Mouse (Mus musculus): ENCODE data around the gene Foxp2. TPM values are rescaled to one million over a fixed set of nuclear protein-coding genes. Genes with fewer than 3 reads are reported as not detected.

Gene Foxp2
- polyA plus RNA-seq, 1 experiment from 2014 or later, result 16.9 TPM

GRCm38 (mm10) chr6:14901971-14902670 is 972 bp downstream of the Foxp2 start:
- H3K4me3 ChIP-seq (ENCODE audit: low read depth, low read length), result peak overlapping the region; percentile 80
- DNase-seq (ENCODE audit: low spot score), result peak; percentile 6
- no peaks in the 10 kb centered on the region for H3K36me3 ChIP-seq (ENCODE audit: control insufficient read depth, insufficient read depth, low read length)
- ATAC-seq (ENCODE audit: low read depth), result no peak
- peaks cover 15% of the 10 kb centered on the region; the same call in 1 of the 2 replicates for H3K27me3 ChIP-seq (replicated peaks; ENCODE audit: control insufficient read depth, insufficient read depth, low read length)
- WGBS, result 3% methylated on average over 13 of the region's 13 CpGs
- H3K4me1 ChIP-seq (ENCODE audit: control insufficient read depth, insufficient read depth, low read length), result peaks cover 4% of the 10 kb centered on the region; the same call in 1 of the 2 replicates
- H3K4me2 ChIP-seq (ENCODE audit: low read depth, low read length), result peak overlapping the region; percentile 87
- no peaks in the 10 kb centered on the region for H3K9me3 ChIP-seq (ENCODE audit: control insufficient read depth, low read length)
- H3K9ac ChIP-seq (ENCODE audit: low read depth, low read length), result peak overlapping the region; percentile 87
- peak overlapping the region; percentile 89 for H3K27ac ChIP-seq (replicated peaks; ENCODE audit: low read depth, low read length)

DNA sequence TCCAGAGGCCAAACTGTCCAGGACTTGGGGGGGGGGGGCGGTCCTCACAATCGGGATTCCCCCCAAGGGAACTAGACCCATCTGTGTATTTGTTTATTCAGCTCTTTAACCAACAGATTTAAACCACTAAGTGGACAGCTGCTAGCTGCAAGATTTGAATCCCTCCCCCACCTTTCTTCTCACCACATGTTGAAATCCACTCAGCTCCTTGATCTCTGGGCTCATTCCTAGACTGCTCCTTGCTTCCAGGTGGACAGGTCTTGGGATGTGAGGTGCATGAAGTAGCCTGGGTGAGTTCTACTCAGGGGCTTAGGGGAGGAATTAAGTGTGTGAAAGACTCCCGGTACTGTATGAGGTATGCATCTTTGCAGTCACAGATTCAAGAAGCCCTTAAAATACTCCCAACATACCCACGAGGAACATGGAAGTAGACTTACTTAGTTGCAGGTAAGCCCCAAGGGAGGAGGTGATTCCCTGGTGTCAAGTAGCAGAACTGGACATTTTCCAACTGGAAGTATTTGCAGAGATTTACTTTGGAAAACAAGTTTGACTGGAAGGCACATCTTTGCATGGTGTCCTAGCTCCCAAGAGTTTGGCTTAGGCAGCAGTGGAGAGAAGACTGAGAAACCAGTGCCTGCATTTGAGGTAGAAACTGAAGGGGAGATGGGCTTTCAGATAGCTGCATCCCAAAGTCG is 2.3 kb downstream of the Foxp2 start:
- no peaks in the 10 kb centered on the region for H3K36me3 ChIP-seq (ENCODE audit: control insufficient read depth, insufficient read depth, low read length)
- H3K27me3 ChIP-seq (replicated peaks; ENCODE audit: control insufficient read depth, insufficient read depth, low read length), result peaks cover 8% of the 10 kb centered on the region; the same call in 1 of the 2 replicates
- H3K4me3 ChIP-seq (ENCODE audit: low read depth, low read length), result peak overlapping the region; percentile 80; the same call in 1 of the 2 replicates
- peak overlapping the region; percentile 14; the same call in 1 of the 2 replicates for H3K9ac ChIP-seq (ENCODE audit: low read depth, low read length)
- no peak for ATAC-seq (ENCODE audit: low read depth)
- peak; percentile 56 for DNase-seq (ENCODE audit: low spot score)
- H3K4me1 ChIP-seq (ENCODE audit: control insufficient read depth, insufficient read depth, low read length), result peaks cover 4% of the 10 kb centered on the region; the same call in 1 of the 2 replicates
- no peaks in the 10 kb centered on the region for H3K9me3 ChIP-seq (ENCODE audit: control insufficient read depth, low read length)
- 21% methylated on average over 5 of the region's 5 CpGs for WGBS
- no peak overlapping the region for H3K27ac ChIP-seq (replicated peaks; ENCODE audit: low read depth, low read length)
- peak overlapping the region; percentile 87 for H3K4me2 ChIP-seq (ENCODE audit: low read depth, low read length)

DNA sequence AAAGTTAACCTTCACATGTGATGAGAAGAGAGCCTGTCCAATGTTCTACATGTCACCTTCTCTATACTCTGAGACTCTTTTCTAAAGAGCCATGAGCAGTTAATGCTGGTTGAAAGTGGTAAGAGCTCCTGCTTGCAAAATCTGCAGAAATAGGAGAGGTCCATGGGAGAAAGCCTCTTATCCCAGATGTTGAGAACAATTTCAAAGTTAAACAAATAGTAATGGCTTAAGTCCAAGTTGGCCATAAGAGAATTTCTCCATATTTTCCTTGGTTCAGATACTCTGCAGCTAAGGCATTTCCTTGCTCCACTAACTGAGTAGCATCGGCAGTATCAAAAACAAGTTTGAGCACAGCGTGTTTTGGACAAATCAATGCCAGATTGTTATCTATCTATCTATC is 13.9 kb downstream of the Foxp2 start:
- WGBS, result 68% methylated on average over 2 of the region's 2 CpGs
- ATAC-seq (ENCODE audit: low read depth), result no peak
- H3K9me3 ChIP-seq (ENCODE audit: control insufficient read depth, low read length), result no peaks in the 10 kb centered on the region
- no peak overlapping the region for H3K9ac ChIP-seq (ENCODE audit: low read depth, low read length)
- H3K27ac ChIP-seq (replicated peaks; ENCODE audit: low read depth, low read length), result no peak overlapping the region
- H3K36me3 ChIP-seq (ENCODE audit: control insufficient read depth, insufficient read depth, low read length), result no peaks in the 10 kb centered on the region
- H3K27me3 ChIP-seq (replicated peaks; ENCODE audit: control insufficient read depth, insufficient read depth, low read length), result no peaks in the 10 kb centered on the region
- peak; percentile 25 for DNase-seq (ENCODE audit: low spot score)
- no peak overlapping the region for H3K4me2 ChIP-seq (ENCODE audit: low read depth, low read length)
- H3K4me1 ChIP-seq (ENCODE audit: control insufficient read depth, insufficient read depth, low read length), result no peaks in the 10 kb centered on the region
- H3K4me3 ChIP-seq (ENCODE audit: low read depth, low read length), result no peak overlapping the region

- no peak for DNase-seq (ENCODE audit: low spot score)
- no peak for ATAC-seq (ENCODE audit: low read depth)
Observed at GRCm38 (mm10) chr6:14922704-14923103, 21.6 kb downstream of the Foxp2 start.

GRCm38 (mm10) chr6:14924976-14925489 is 23.9 kb downstream of the Foxp2 start:
- H3K9me3 ChIP-seq (ENCODE audit: control insufficient read depth, low read length), result no peaks in the 10 kb centered on the region
- WGBS, result 83% methylated on average over 4 of the region's 4 CpGs
- ATAC-seq (ENCODE audit: low read depth), result no peak
- H3K27me3 ChIP-seq (replicated peaks; ENCODE audit: control insufficient read depth, insufficient read depth, low read length), result no peaks in the 10 kb centered on the region
- DNase-seq (ENCODE audit: low spot score), result no peak
- no peak overlapping the region for H3K27ac ChIP-seq (replicated peaks; ENCODE audit: low read depth, low read length)
- no peak overlapping the region for H3K9ac ChIP-seq (ENCODE audit: low read depth, low read length)
- H3K36me3 ChIP-seq (ENCODE audit: control insufficient read depth, insufficient read depth, low read length), result no peaks in the 10 kb centered on the region
- H3K4me1 ChIP-seq (ENCODE audit: control insufficient read depth, insufficient read depth, low read length), result no peaks in the 10 kb centered on the region
- H3K4me3 ChIP-seq (ENCODE audit: low read depth, low read length), result no peak overlapping the region
- H3K4me2 ChIP-seq (ENCODE audit: low read depth, low read length), result no peak overlapping the region

More at GRCm38 (mm10) chr6:14922704-14923103, 21.6 kb downstream of the Foxp2 start:
- Histone ChIP-seq H3K27ac (replicated peaks; ENCODE audit: low read depth, low read length) (no peak overlapping the region), H3K9ac (ENCODE audit: low read depth, low read length) (no peak overlapping the region), H3K36me3 (ENCODE audit: control insufficient read depth, insufficient read depth, low read length) (no peaks in the 10 kb centered on the region), H3K4me2 (ENCODE audit: low read depth, low read length) (no peak overlapping the region), H3K4me3 (ENCODE audit: low read depth, low read length) (no peak overlapping the region), H3K9me3 (ENCODE audit: control insufficient read depth, low read length) (no peaks in the 10 kb centered on the region), H3K4me1 (ENCODE audit: control insufficient read depth, insufficient read depth, low read length) (no peaks in the 10 kb centered on the region), H3K27me3 (replicated peaks; ENCODE audit: control insufficient read depth, insufficient read depth, low read length) (no peaks in the 10 kb centered on the region)

GRCm38 (mm10) chr6:14951060-14951459 is 49.9 kb downstream of the Foxp2 start:
- no peak overlapping the region for H3K4me2 ChIP-seq (ENCODE audit: low read depth, low read length)
- ATAC-seq (ENCODE audit: low read depth) (no peak), DNase-seq (ENCODE audit: low spot score) (no peak)
- H3K4me3 ChIP-seq (ENCODE audit: low read depth, low read length), result no peak overlapping the region
- 85% methylated on average over 6 of the region's 6 CpGs for WGBS
- no peaks in the 10 kb centered on the region for H3K27me3 ChIP-seq (replicated peaks; ENCODE audit: control insufficient read depth, insufficient read depth, low read length)
- H3K36me3 ChIP-seq (ENCODE audit: control insufficient read depth, insufficient read depth, low read length), result no peaks in the 10 kb centered on the region
- no peak overlapping the region for H3K9ac ChIP-seq (ENCODE audit: low read depth, low read length)
- H3K27ac ChIP-seq (replicated peaks; ENCODE audit: low read depth, low read length), result no peak overlapping the region
- H3K9me3 ChIP-seq (ENCODE audit: control insufficient read depth, low read length), result 0 out of 2 replicates have a peak, but pooled peaks cover 3% of the 10 kb centered on the region
- H3K4me1 ChIP-seq (ENCODE audit: control insufficient read depth, insufficient read depth, low read length), result no peaks in the 10 kb centered on the region

DNA sequence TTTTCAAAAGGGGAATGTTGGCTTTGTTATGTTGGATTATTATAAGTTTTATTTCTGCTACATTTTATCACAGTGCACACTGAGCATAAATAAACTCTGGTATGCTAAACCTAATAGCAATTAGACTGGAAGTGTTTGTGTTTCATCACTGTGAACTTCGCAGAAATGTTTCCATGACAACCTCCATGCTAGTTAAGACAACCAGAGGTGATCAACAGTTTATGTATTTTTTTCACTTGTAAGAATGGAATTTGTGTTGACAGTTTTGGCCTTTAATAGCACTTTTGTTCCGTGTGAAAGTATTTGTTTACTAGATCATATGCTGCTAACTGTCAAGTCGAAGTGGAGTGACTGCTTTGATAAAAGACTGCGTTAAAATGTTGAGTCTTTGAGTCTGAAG is 51.6 kb downstream of the Foxp2 start:
- H3K9me3 ChIP-seq (ENCODE audit: control insufficient read depth, low read length), result 0 out of 2 replicates have a peak, but pooled peaks cover 3% of the 10 kb centered on the region
- no peaks in the 10 kb centered on the region for H3K4me1 ChIP-seq (ENCODE audit: control insufficient read depth, insufficient read depth, low read length)
- H3K9ac ChIP-seq (ENCODE audit: low read depth, low read length), result no peak overlapping the region
- H3K4me2 ChIP-seq (ENCODE audit: low read depth, low read length), result no peak overlapping the region
- no peak for ATAC-seq (ENCODE audit: low read depth)
- WGBS, result 57% methylated on average over 4 of the region's 4 CpGs
- no peak overlapping the region for H3K27ac ChIP-seq (replicated peaks; ENCODE audit: low read depth, low read length)
- no peaks in the 10 kb centered on the region for H3K36me3 ChIP-seq (ENCODE audit: control insufficient read depth, insufficient read depth, low read length)
- no peak overlapping the region for H3K4me3 ChIP-seq (ENCODE audit: low read depth, low read length)
- no peaks in the 10 kb centered on the region for H3K27me3 ChIP-seq (replicated peaks; ENCODE audit: control insufficient read depth, insufficient read depth, low read length)
- peak; percentile 7 for DNase-seq (ENCODE audit: low spot score)

DNA sequence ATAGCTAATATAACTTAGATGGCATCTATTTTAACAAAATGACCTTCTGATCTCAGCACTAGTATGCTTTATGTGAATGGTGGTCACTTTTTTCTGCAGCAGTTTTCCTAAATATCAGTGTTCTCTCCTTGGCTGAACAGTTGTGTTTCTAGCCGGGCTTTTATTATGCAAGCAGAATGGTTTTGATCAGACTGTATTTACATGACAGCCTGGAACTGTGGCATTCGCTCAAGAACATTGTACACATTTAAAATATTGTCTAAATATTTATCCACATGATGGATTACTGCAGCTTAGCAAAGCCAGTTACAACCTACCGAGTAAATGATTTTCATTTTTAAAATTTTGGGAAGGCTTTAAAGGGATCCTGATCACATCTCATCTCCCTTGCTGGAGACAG is 75.9 kb downstream of the Foxp2 start:
- ATAC-seq (ENCODE audit: low read depth) (no peak), DNase-seq (ENCODE audit: low spot score) (no peak)
- H3K27ac ChIP-seq (replicated peaks; ENCODE audit: low read depth, low read length), result no peak overlapping the region
- H3K4me2 ChIP-seq (ENCODE audit: low read depth, low read length), result no peak overlapping the region
- H3K9ac ChIP-seq (ENCODE audit: low read depth, low read length), result no peak overlapping the region
- H3K4me3 ChIP-seq (ENCODE audit: low read depth, low read length), result no peak overlapping the region
- H3K27me3 ChIP-seq (replicated peaks; ENCODE audit: control insufficient read depth, insufficient read depth, low read length), result no peaks in the 10 kb centered on the region
- no peaks in the 10 kb centered on the region for H3K9me3 ChIP-seq (ENCODE audit: control insufficient read depth, low read length)
- no peaks in the 10 kb centered on the region for H3K4me1 ChIP-seq (ENCODE audit: control insufficient read depth, insufficient read depth, low read length)
- no peaks in the 10 kb centered on the region for H3K36me3 ChIP-seq (ENCODE audit: control insufficient read depth, insufficient read depth, low read length)
- 67% methylated on average over 3 of the region's 3 CpGs for WGBS
